Mouse (Mus musculus): ENCODE results near the gene Dpp7. TPM values are rescaled to one million over a fixed set of nuclear protein-coding genes. Genes with fewer than 3 reads are reported as not detected.

Gene Dpp7
- polyA plus RNA-seq (2012; rRNA removed), result 40.8 and 43.8 TPM in 2 replicates

DNA sequence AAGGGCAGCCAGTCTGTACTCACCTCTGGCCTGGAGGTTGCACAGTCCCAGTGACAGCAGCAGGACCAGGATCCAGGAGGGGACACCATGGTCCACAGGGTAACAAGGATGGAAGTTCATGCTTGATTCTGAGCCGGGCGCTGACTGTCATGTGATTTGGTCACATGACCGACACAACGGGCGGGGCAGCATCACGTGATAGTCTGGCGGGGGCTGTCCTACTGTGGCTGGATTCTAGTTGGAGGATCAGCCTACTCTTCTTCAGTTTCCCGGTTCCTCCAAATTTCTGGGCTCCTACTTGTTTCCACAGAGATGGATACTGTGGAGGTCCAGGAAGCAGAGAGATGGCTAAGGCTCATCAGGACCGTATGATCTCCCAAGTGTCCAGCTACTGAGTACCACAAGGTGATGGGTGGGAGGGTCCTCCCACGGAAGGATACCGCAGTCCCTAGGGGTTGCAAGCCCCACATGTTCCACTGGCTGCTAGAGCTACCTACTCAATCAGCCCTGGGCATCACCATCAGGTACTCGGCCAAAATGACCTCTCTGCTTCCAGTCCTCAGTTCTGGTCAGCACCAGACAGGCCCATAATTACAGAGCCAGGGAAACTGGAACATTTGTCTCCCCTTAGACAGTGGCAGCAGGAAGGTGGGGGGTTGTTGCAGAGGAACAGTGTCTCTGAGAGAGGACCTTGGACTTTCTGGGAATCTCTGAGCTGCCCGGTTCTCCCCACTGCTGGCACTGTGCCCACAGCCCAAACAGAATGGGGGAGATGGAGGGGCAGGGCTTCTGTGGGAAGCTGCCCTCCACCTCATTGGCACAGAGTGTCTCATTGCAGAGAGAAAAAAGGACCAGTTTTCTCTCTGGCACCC lies at the start of gene Dpp7:
Gene Dpp7 (minus strand): TSS at position 152 of the 872 bp plus-strand sequence.

DNA sequence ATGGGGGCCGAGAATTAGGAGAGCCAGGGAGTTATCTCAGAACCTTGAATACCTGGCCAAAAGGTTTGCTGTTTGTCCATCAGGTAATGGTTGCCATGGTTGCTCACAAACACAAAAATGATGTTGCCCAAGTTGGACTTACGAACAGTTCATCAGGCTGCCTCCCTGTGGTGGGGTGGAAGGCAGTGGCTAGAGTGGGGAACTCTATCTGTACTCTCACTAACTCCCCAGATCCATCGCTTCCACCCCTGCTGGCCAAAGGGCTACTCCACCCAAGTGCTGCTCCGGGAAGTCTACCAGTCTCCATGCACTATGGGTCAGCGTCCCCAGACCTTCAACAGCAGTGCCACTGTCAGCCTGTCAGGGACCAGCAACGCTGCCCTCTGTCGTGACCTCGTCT lies 42.9 kb upstream of the Dpp7 start, which contains the start of gene Npdc1:
Gene Npdc1 (plus strand): TSS at position 301 of the 400 bp plus-strand sequence.

DNA sequence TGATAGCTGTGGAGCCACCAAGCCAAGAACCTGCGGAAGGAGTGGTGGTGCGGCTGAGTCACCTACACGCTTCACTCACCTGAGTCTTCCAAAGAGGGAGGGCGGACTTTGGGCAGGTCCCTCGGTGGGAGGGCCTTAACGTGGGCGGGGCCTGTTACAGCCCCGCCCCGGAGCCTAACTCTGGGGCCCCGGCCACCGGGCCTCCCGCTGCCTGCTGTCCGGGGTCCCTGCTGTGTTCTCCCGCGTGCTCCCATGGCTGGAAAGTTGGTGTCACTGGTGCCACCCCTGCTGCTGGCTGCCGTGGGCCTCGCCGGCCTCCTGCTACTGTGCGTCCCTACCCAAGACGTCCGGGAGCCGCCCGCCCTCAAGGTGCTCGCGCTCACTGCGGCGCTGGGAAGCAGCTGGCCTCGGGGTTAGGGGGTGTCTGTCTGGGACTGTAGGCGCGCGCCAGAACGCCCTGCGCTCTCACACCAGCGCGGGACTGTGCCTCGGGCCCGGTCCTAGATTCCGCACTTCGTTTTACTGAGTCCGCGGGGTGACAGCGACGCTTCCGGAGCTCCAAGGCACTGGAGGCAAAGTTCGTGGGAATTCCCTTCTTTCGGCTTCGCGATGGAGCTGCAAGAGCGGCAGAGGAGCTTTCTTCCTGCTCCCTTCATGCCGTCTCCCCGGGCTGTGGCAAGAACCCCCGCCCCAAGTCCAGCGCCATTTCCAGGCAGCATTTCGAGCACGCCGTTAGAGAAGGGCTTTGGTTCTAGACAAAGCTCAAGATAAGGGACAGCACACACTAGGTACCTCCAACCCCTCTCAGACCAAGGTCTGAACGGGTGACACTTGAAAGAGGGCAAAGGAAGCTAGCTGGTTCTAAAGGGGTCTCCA lies 39.8 kb upstream of the Dpp7 start, which contains the start of gene Entpd2:
Gene Entpd2 (plus strand): TSS at position 154 of the 876 bp plus-strand sequence.

DNA sequence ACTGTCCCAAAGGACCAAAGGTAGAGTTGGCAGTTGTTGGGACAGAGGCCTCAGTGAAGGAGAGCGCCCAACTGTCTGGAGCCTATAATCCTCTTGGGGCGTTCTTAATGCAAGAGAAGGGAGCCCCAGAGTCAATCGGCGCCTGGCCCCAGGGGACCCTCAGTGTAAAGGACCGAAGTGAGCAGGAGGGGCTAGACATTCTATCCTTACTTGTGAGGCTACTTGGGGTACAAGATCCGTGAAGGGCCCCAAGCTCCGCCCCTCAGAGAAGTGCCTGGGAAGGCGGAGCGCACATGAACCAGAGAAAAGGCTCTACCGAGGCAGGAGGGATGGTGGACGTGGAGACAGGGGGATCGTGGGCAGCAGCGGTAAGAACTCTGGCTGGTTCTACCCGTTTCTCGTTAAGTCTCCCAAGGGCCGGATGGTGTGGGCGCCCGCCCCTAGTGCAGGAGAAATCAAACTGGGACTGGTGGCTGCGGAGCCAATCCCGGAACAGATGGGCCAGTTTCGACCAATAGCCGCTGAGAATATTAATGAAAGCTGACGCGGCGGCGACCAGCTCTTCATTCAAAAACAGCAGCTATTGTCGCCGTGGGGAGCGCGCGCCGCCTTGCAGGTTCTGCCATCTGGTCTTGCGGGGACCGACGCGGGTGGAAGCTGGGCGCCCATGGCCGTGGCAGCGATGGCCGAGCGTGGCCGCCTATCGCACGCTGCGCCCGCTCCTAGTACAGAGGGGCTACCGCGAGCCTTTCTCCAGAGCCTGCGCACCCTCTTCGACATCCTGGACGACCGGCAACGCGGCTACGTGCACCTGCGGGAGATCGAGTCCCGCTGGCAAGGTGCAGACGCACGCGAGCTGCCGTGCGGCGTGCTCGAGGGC lies 15.8 kb upstream of the Dpp7 start, which contains the start of gene Sapcd2:
Gene Sapcd2 (plus strand): TSS at position 558 of the 880 bp plus-strand sequence.

DNA sequence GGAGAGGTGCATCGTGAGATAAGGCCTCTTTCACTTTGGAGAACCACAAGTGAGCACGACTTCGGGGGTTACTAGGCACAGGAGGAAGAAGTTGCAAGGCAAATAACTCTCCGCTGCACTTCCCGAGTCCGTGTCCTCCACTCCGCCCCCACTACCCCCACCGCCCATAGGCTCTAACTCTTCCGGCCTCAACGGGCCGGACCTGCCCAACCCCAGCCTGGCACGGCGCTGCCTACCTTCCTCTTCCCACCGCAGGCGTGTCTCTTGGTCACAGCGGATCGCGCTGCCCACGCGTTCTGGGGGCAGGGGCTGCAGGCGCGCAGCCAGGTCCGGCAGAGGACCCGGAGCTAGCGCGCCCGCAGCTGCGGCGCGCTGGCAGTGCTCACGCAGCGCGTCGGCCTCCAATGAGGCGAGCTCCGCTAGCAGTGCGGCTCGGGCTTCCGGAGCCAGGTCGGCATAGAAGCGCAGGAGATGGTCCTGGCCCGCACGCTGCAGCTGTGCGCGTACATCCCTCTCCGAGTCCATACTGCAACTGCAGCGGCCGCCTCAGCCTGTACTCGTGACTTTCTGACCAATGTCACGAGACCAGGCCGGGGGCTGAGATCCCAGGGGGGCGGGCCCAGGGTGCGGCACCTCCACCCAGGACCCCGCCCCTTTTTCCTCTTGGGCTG lies 9.1 kb upstream of the Dpp7 start, which contains the start of gene Uap1l1:
Gene Uap1l1 (minus strand): TSS at position 592 of the 671 bp plus-strand sequence.

DNA sequence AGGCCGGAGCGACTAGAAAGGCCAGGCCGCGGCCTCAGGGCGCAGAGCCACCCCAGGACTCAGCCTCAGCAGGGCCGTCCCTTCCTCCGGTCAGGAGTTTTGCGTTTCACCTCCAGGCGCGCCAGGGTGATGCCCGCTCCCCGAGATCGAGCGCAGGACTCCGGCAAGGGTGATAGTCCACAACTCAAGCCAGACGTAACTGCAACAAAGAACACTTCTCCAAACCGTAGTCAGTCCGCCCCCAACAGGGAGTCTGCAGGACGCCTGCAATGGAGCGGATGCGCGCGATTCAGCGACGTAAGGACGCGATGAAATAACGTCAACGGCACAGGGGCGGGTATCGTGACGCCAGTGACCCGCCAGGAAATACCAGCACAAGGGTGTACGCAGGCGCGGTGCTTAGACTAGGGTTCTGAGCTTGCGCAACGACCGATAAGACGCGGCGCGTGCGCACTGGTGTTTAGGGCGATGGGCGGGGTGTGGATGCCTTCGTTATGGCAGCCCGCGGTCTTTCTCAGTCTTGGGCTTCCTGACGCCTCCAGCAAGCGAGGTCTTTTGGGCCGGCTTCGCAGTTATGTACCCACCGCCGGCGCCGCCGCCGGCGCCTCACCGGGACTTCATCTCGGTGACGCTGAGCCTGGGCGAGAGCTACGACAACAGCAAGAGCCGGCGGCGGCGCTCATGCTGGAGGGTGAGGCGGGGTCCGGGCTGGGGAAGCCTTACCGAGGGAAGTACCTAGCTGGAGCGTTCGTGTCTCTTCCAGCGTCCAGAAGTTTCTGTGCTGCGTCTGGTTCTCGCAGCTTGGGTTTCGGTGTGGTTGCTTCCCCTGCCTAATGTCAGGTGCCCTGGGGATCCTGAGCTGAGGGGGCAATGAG lies 23.6 kb downstream of the Dpp7 start, which contains the start of gene Man1b1:
Gene Man1b1 (plus strand): TSS at position 53 of the 875 bp plus-strand sequence.

DNA sequence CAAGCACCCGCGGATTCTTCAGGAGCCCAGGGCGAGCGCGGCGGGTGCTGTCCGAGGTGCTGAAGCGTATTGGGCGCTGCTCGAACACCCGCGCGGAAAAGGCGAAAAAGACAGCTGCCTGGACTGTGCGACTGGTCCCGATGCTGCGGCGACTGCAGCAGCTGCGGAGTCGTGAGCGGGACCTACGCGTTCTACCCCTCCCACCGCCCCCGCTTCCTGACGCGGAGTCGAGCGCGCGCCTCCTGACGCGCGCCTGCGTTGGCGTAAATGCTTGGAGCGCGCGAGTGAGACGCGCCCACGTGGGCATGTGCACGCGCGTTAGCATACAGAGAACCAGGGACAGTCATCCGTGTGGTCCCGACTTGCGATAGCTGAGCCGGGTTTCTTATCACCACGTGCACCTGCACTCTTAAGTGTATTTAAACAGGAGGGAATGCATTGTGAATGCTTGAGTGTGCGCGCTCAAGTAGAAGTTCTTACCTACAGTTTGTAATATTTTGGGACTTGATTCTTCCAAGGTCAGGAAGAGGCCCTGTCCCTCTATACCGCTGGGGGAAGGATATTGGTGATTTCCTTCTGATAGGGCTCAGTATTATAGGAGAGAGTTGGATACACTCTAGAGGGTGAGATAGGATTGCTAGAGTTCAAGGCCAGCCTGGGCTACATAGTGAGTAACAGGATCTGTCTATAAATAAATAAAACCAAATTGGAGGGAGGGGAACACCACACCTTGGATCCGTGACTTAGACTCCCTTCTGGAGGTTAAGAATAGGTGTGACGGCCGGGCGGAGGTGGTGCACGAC lies 37.0 kb downstream of the Dpp7 start, which contains the start of gene Grin1:
Gene Grin1 (minus strand): TSS at position 217 of the 803 bp plus-strand sequence.

Other genes starting within 250 kb of the Dpp7 start
- gene Nrarp, start 175.6 kb downstream of the Dpp7 start, polyA plus RNA-seq (2012; rRNA removed), result 26.0 and 28.6 TPM in 2 replicates
- 1.9 and 2.2 TPM in 2 replicates for gene Tor4a, start 159.5 kb downstream of the Dpp7 start, polyA plus RNA-seq (2012; rRNA removed)
- 69.1 and 73.7 TPM in 2 replicates for gene Nelfb, start 144.9 kb downstream of the Dpp7 start, polyA plus RNA-seq (2012; rRNA removed)
- 0.05 TPM in 1 of 2 replicates, not detected in the other for gene Stpg3, start 141.7 kb downstream of the Dpp7 start, polyA plus RNA-seq (2012; rRNA removed)
- 0.13 TPM in 2 replicates for gene Fam166a, start 137.6 kb downstream of the Dpp7 start, polyA plus RNA-seq (2012; rRNA removed)
- gene Tubb4b, start 131.7 kb downstream of the Dpp7 start, polyA plus RNA-seq (2012; rRNA removed), result 424 and 435 TPM in 2 replicates
- gene Slc34a3, start 122.0 kb downstream of the Dpp7 start, polyA plus RNA-seq (2012; rRNA removed), result 0.03 TPM in 1 of 2 replicates, not detected in the other
- 0.05 TPM in 1 of 2 replicates, not detected in the other for gene Rnf224, start 119.6 kb downstream of the Dpp7 start, polyA plus RNA-seq (2012; rRNA removed)
- gene Rnf208, start 114.1 kb downstream of the Dpp7 start, polyA plus RNA-seq (2012; rRNA removed), result 126 and 144 TPM in 2 replicates
- 0.37 and 3.0 TPM in 2 replicates for gene Cysrt1, start 113.9 kb downstream of the Dpp7 start, polyA plus RNA-seq (2012; rRNA removed)
- 16.6 and 17.1 TPM in 2 replicates for gene AL732309.1, start 109.5 kb downstream of the Dpp7 start, polyA plus RNA-seq (2012; rRNA removed)
- 22.0 and 25.2 TPM in 2 replicates for gene Tmem203, start 100.9 kb downstream of the Dpp7 start, polyA plus RNA-seq (2012; rRNA removed)
- gene Tprn, start 93.7 kb downstream of the Dpp7 start, polyA plus RNA-seq (2012; rRNA removed), result 6.2 and 6.9 TPM in 2 replicates
- gene Ssna1, start 83.9 kb downstream of the Dpp7 start, polyA plus RNA-seq (2012; rRNA removed), result 123 TPM in 2 replicates
- gene Anapc2, start 83.9 kb downstream of the Dpp7 start, polyA plus RNA-seq (2012; rRNA removed), result 107 and 110 TPM in 2 replicates
- gene Tmem210, start 68.2 kb downstream of the Dpp7 start, polyA plus RNA-seq (2012; rRNA removed), result not detected in 2 replicates
- 0.05 TPM in 1 of 2 replicates, not detected in the other for gene Lrrc26, start 66.4 kb downstream of the Dpp7 start, polyA plus RNA-seq (2012; rRNA removed)
- gene Grin1, start 37.2 kb downstream of the Dpp7 start, polyA plus RNA-seq (2012; rRNA removed), result 60.3 and 61.9 TPM in 2 replicates
- gene Man1b1, start 24.0 kb downstream of the Dpp7 start, polyA plus RNA-seq (2012; rRNA removed), result 24.1 and 24.3 TPM in 2 replicates
- 3.7 and 4.6 TPM in 2 replicates for gene Uap1l1, start 9.3 kb upstream of the Dpp7 start, polyA plus RNA-seq (2012; rRNA removed)
- gene Sapcd2, start 16.0 kb upstream of the Dpp7 start, polyA plus RNA-seq (2012; rRNA removed), result 16.3 and 17.1 TPM in 2 replicates
- gene Entpd2, start 39.5 kb upstream of the Dpp7 start, polyA plus RNA-seq (2012; rRNA removed), result 9.8 and 11.4 TPM in 2 replicates
- gene Npdc1, start 43.0 kb upstream of the Dpp7 start, polyA plus RNA-seq (2012; rRNA removed), result 549 and 616 TPM in 2 replicates
- 0.20 and 0.26 TPM in 2 replicates for gene Fut7, start 66.9 kb upstream of the Dpp7 start, polyA plus RNA-seq (2012; rRNA removed)
- gene Abca2, start 72.3 kb upstream of the Dpp7 start, polyA plus RNA-seq (2012; rRNA removed), result 42.3 and 48.1 TPM in 2 replicates
- 0.82 and 3.4 TPM in 2 replicates for gene Clic3, start 100.5 kb upstream of the Dpp7 start, polyA plus RNA-seq (2012; rRNA removed)
- 155 and 156 TPM in 2 replicates for gene Paxx, start 104.7 kb upstream of the Dpp7 start, polyA plus RNA-seq (2012; rRNA removed)
- 539 and 800 TPM in 2 replicates for gene Ptgds, start 113.7 kb upstream of the Dpp7 start, polyA plus RNA-seq (2012; rRNA removed)
- not detected in 2 replicates for gene Lcn12, start 137.6 kb upstream of the Dpp7 start, polyA plus RNA-seq (2012; rRNA removed)
- gene Fbxw5, start 144.4 kb upstream of the Dpp7 start, polyA plus RNA-seq (2012; rRNA removed), result 30.0 and 36.6 TPM in 2 replicates
- 2.5 and 4.0 TPM in 2 replicates for gene C8g, start 145.4 kb upstream of the Dpp7 start, polyA plus RNA-seq (2012; rRNA removed)
- gene Traf2, start 190.6 kb upstream of the Dpp7 start, polyA plus RNA-seq (2012; rRNA removed), result 9.5 and 10.1 TPM in 2 replicates
- 200 and 205 TPM in 2 replicates for gene Edf1, start 201.5 kb upstream of the Dpp7 start, polyA plus RNA-seq (2012; rRNA removed)
- gene Mamdc4, start 218.5 kb upstream of the Dpp7 start, polyA plus RNA-seq (2012; rRNA removed), result 2.7 and 2.8 TPM in 2 replicates
- 149 and 150 TPM in 2 replicates for gene Phpt1, start 218.9 kb upstream of the Dpp7 start, polyA plus RNA-seq (2012; rRNA removed)
- 32.4 and 41.2 TPM in 2 replicates for gene Ajm1, start 225.4 kb upstream of the Dpp7 start, polyA plus RNA-seq (2012; rRNA removed)